Mouse (Mus musculus) hindlimb bud, embryonic 11.5 days (tissue): ENCODE results near the gene Gbp9.
"Not testable (repeated sequence)": the region's sequence is repeated elsewhere in the genome, so short reads cannot be mapped to it uniquely, and the experiment has no call there.

ENCODE experiments used
- DNase-seq: peaks from one replicate; pipeline ENCODE4 v3.0.0-alpha.2; 2012; ENCODE audit warnings: low read depth, low spot score; ENCODE audit errors: extremely low spot score

Gene Gbp9

GRCm38 (mm10) chr5:105139409-105140088 is at the start of gene Gbp9, which contains the start of the genes Gbp8 and Gbp4:
Gbp9 (minus strand) TSS chr5:105139539.
Gbp8 (minus strand) TSS chr5:105139540.
Gbp4 (minus strand) TSS chr5:105139586.
- not testable (repeated sequence) for DNase-seq

DNA sequence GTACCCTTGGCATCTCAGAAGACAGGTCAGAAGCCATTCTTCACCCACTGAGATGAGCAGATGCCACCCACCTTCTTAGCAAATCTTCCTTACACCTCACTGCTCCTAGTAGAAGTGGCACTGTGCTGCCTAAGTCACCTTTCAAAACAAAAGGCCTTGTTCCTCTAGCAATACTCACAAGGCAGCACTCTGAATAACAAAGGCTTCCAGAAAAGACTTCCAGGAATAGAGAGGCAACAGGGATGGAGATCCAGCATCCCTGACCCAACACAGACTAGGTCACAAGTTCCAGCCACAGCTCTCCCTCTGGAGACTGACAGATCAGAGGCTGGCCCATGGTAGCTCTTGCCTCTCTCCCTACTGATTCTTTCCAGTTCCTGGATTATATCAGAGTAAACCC is 42.1 kb upstream of the Gbp9 start:
- DNase-seq = no peak

DNA sequence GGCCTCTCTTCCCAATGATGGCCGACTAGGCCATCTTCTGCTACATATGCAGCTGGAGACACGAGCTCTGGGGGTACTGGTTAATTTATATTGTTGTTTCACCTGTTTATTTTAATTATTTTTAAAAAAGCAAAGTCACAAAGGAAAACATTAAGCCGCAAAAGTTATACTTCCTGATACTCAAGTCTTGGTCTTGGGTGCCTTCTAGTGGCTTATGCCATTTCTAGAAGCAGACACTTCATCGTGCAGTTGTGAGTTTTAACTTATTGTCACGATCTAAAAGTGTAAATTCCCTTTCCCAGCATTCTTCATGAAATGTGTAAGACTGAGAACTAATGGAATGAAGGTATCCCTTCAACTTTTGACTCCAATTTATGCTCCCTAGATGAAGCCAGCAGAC is 17.2 kb upstream of the Gbp9 start:
- no peak for DNase-seq

- DNase-seq = no peak
Observed at GRCm38 (mm10) chr5:105154049-105154448, 14.7 kb upstream of the Gbp9 start.

DNA sequence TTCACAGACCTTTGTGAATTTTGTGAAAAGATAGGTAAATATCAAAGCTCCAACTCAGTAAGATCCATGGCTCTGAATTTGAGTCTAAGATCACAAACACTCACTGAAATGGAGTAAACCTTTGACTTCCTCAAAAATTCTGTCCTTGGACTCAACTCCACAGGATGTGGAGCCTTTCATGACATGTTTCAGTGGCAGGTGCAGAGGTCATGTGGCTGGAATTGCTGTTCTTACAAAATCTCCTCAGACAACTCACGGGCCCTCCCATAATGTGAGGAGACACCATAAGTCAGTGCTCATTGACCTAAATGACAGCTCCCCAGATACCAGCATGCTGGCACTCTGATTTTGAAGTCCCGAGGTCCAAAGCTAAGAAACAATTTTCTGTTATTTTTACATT is 8.7 kb upstream of the Gbp9 start:
- DNase-seq = not testable (repeated sequence)

GRCm38 (mm10) chr5:105146447-105146846 is 7.1 kb upstream of the Gbp9 start:
- no peak for DNase-seq

DNA sequence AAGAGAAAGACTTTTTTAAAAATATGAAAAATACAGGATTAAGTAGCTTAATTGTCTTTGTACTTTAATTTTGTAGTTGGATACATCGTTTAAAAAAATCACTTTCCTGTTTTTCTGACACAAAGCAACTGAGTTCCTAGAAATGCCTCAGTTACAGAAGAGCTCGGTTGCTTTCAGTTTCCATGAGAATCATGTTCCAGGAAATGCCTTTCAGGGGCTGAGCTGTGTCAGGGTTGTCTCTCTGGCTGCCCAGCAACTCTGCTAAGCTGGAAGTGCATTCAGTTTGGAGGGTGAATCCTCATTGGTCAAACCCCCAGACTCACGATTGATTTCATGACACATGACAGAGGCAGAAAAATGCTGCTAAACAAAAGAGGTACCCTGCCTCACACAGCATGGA is 6.4 kb upstream of the Gbp9 start:
- DNase-seq = not testable (repeated sequence)

DNA sequence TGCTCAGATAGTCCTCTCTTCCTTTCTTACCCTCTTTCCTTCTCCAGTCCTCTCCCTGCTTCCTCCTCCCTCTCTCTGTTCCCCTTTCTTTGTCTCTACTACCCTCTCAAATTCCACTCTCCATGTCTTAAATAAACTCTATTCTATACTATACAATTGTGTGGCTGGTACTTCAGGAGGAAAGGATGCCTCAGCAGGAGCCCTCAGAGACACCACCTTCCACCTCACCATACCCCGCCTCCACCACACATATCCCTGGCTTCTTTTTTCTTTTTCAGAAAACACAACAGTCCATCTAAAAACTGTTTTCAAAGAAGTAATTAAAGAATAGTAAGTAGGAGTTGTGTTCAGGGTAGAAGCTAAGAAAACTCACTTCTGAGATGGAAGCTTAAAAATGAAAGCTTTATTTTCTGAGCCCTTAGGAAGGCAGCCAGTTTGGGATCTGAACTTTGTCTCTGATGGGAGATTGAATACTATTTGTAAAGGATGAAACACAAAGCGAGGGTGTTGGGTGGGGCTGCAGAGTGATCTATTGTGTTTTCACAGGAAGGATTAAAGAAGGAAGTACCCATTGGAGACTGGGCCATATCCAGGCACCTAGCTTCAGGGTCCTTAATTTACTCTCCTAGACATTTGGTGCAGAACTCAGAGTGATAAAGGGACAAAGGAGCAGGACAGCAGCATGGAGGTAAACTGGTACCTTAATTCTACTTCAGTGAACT is 911 bp upstream of the Gbp9 start:
- DNase-seq = not testable (repeated sequence)

DNA sequence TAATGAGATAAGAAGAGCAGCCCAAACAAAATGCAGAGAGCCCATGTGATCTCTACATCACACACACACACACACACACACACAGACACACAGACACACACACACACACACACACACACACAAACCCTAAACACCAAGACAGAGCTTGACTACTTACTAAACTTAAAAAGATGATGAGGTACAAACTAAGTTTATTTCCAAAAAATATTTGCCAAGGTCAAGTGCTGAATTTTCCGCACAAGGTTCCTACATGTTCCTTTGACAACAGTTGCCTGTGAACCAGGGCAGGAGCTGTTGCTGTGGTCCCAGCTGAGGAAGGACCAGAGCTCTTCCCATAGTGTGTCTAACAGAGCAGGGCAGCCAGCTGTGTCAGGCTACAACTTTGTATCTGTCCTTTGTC is 433 bp downstream of the Gbp9 start:
- no peak for DNase-seq

- not testable (repeated sequence) for DNase-seq
Observed at GRCm38 (mm10) chr5:105136706-105137304, 2.5 kb downstream of the Gbp9 start.

DNA sequence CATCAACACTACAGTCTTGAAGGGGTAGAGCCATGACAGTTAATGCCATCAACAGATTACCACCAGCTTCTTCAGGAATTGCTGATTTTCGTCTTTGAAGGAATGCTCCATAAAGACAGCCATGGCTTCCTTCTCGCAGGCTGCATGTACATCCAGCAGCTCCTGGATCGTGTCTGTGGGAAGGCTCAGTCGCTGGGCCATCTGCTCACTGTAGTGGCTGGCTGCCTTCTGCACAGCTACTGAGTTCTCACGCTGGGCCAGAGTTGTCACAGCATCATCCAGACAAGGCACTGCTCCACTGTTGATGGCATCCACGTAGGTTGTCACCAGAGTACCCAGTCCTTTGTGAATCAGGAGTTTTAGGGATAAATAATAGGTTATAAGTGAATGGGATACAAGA is 17.6 kb downstream of the Gbp9 start:
- not testable (repeated sequence) for DNase-seq

DNA sequence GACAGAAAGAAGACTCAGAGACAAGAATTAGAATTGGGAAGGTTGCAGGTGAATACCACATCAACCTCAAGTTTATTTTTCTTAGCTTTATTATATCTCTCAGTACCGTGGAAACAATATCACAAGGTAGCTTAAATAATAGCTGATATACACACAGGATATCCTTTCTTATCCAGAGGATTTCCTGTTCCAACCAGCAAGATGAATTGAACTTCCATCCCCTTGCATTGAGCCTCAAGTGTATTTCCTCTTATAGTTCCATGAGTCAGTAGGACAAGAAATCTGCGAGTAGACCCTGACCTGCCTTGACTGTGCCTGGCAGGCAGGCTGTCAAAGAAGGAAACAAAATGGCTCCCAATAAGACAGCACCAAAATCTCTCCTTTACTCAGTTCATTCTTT is 23.6 kb downstream of the Gbp9 start:
- DNase-seq = no peak

GRCm38 (mm10) chr5:105114696-105115095 is 24.6 kb downstream of the Gbp9 start:
- DNase-seq = no peak

GRCm38 (mm10) chr5:105113656-105114055 is 25.7 kb downstream of the Gbp9 start:
- DNase-seq = no peak

DNA sequence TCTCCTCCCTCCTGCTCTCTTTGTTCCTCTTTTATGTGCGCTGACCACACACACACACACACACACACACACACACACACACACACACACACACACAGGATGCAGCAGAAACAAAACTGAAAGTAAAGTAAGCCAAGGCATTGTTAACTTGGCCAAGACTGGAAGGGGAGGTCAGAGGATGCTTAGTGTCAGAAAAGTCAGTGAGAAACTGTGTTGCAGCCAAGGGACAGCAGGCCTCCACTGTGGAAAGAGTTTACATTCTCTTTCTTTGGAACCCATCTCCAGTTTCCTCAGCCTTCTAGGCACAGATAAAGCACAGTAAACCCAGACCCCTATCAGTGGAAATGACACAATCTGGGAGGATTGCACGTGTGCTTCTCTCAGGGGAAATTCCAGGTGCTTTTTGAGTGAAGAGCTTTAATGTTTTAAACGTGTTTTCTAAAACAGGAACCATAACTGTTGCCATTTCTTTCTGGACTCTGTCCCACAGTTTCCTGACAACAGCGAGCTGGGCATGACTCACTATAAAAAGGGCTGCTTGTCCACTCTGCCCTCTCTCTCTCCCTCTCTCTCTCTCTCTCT is 29.0 kb downstream of the Gbp9 start:
- DNase-seq = not testable (repeated sequence)

GRCm38 (mm10) chr5:105109775-105110174 is 29.6 kb downstream of the Gbp9 start:
- DNase-seq = not testable (repeated sequence)

DNA sequence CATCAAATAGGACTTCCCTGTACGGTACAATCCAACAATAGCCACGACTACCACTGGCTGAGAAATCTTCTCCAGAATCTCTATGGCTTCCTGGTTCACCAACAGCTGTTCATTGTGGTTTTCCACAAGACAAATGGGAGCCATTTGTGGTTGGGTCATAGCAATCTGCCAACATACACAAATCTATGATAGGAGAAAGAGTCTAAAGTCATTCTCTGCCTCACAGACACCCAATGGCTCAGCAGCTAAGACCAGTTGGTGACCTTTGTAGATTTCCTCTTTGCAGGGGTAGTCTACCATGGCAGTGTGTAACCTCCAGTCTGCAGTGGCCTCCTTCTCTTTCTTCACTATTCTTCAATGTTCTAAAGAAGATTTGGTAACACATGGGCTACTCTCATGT is 33.6 kb downstream of the Gbp9 start:
- DNase-seq = not testable (repeated sequence)

DNA sequence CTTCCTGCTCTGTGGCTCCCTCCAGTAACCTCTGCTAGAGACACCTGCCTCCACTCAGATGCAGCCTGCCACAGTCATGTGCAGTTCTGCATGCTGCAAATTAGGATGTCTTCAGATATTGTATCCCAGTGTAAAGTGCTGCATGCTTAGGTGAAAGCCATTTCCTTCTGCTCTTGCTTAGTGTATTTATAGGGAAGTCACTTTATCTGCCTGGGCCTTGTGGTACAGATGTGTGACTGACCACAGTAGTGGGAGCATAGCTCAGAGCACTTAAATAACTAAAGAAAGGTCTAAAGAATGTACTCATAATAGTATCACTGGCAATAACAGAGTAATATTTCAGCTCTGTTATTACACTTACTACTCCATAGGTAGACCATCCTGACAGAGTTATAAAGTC is 57.4 kb downstream of the Gbp9 start:
- no peak for DNase-seq

DNA sequence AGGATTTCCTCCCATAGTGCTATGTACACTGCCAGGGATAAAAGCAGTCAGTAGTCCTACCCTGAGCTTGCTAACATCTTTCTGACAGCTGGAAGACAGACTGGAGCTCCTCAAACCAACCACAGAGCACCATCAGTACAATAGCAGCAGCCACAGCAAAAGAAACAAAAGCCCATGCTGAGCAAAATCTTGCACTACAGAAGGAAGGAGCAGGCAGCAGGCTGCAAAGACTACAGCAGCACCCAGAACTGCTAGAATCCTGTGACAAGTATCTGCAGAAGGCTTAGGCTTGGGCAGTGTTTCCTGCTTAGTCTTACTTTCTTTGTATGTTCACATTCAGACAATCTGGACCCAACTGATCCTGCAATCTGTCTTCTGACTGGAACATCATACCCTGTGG is 71.0 kb downstream of the Gbp9 start:
- not testable (repeated sequence) for DNase-seq

GRCm38 (mm10) chr5:105064443-105064842 is 74.9 kb downstream of the Gbp9 start:
- not testable (repeated sequence) for DNase-seq

DNA sequence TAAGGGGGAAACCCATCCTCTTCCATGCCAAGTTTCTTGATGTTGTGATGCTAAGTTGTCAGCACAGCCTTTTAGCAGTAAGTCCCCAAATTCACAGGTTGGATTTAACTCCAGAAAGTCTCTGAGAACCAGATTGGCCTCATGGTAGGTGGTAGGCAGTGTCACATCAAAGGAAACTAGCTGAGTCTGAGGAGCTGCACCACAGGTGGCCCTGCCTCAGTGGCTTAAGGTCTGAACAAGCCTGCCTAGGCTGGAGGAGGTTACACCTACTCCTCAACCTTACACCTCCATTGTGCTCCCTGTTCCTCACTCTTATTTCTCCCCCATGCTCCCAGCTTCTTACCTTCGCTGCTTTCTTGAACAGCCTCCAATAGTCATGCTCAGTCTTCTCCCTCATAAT is 76.0 kb downstream of the Gbp9 start:
- DNase-seq = no peak

DNA sequence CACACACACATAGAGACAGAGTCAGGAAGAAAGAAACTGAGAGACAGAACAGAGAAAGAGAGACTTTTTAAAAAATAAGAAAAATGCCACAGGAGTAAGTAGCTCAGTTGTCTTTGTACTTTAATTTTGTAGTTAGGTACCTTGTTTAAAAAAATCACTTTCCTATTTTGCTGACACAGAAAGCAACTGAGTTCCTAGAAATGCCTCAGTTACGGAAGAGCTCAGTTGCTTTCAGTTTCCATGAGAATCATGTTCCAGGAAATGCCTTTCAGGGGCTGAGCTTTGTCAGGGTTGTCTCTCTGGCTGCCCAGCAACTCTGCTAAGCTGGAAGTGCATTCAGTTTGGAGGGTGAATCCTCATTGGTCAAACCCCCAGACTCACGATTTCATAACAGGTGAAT is 76.9 kb downstream of the Gbp9 start:
- not testable (repeated sequence) for DNase-seq
